Comparison of ENCODE assay signal across 14 mouse cellular contexts in the genomic region with DNA sequence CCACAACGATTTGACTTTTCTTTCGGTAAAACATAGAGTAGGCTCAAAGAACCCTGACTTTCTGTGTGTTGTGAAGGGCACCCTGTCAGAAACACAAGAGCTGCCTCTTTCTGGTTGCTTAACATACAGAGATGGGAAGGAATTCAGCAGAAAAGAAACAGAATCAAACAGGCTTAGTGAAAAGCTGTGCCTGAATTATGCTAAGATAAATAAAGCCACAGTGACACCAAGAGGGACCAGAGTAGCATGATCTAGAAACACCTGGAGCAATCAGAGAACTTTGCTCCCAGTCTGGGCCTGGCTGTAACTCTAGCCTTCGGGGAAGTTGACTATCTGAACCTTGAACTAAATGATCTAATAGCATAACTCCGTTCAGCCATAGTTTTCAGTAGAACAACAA.
DNase-seq lines count a peak whose midpoint lies in the region; ATAC-seq and TF ChIP-seq lines count a peak whose summit lies in the region.
"Had no signal": no experiment of that assay in that cellular context is flagged by ENCODE, and none has a peak within 500 bp of the region (broad histone marks: within the 10 kb centered on the region; RNA-seq: fewer than 3 reads in every experiment).

No protein-coding gene starts in this region.

- peak; percentile 70 for TF ChIP-seq CTCF in layer of hippocampus, adult 2 months (conservative IDR thresholded peaks at IDR 0.05)

- H3K27ac ChIP-seq in layer of hippocampus, adult 2 months, result no peak overlapping the region
- no peak overlapping the region for H3K27ac ChIP-seq in embryonic facial prominence, embryonic 10.5 days (replicated peaks)
- H3K27ac ChIP-seq: liver, embryonic 13.5 days; midbrain, embryonic 13.5 days had no signal

- WGBS in embryonic facial prominence, embryonic 10.5 days, result 59% methylated on average over 4 of the region's 4 CpGs

- H3K27me3 ChIP-seq in embryonic facial prominence, embryonic 10.5 days (replicated peaks; ENCODE audit: low read depth, poor library complexity, severe bottlenecking), result peaks cover 45% of the 10 kb centered on the region

- no peak overlapping the region for H3K4me3 ChIP-seq in layer of hippocampus, adult 2 months
- H3K4me3 ChIP-seq in embryonic facial prominence, embryonic 10.5 days, result 0 out of 2 replicates have a peak overlapping the region, but pooled peaks have one; percentile 9
- H3K4me3 ChIP-seq: erythroblast, embryonic 14.5 days; liver, embryonic 13.5 days; midbrain, embryonic 13.5 days had no signal

- H3K9me3 ChIP-seq in embryonic facial prominence, embryonic 10.5 days, result no peaks in the 10 kb centered on the region
- H3K9me3 ChIP-seq: liver, embryonic 13.5 days; midbrain, embryonic 13.5 days had no signal

- H3K36me3 ChIP-seq in embryonic facial prominence, embryonic 10.5 days (replicated peaks), result no peaks in the 10 kb centered on the region
- H3K36me3 ChIP-seq: liver, embryonic 13.5 days; midbrain, embryonic 13.5 days had no signal

- no peak for ATAC-seq in activated CD4-positive, CD25-positive, alpha-beta regulatory T cell, adult 4 months
- ATAC-seq: midbrain, embryonic 13.5 days had no signal

- peak; percentile 9 to 19 for DNase-seq in adrenal gland, postnatal 36 days
- no peak for DNase-seq in adrenal gland, adult 2 months
- no peak for DNase-seq in layer of hippocampus, adult 2 months (ENCODE audit: low spot score in 2 of 2)
- DNase-seq in layer of hippocampus, adult 11-12 months (ENCODE audit: low spot score), result no peak
- no peak for DNase-seq in embryonic facial prominence, embryonic 10.5 days (ENCODE audit: low spot score)
- DNase-seq in naive thymus-derived CD4-positive, alpha-beta T cell, adult 2 months (ENCODE audit: low read depth), result peak; percentile 38
- no peak for DNase-seq in left cerebral cortex, adult 11 months (ENCODE audit: low spot score)
- DNase-seq: cerebellum, adult 11 months; gastrocnemius, postnatal 10 days; heart, postnatal 14 days; liver, embryonic 13.5 days had no signal

- peaks cover 40% of the 10 kb centered on the region for H3K4me1 ChIP-seq in embryonic facial prominence, embryonic 10.5 days

Comparison
In these comparisons a context has a peak if more than half of its experiments do, and no peak if none do; other contexts are left out.
1. DNase-seq: peak in adrenal gland, postnatal 36 days (2 of 2) and naive thymus-derived CD4-positive, alpha-beta T cell, adult 2 months (single experiment); none in adrenal gland, adult 2 months (single experiment), layer of hippocampus, adult 2 months (0 of 2), layer of hippocampus, adult 11-12 months (single experiment), embryonic facial prominence, embryonic 10.5 days (single experiment) and left cerebral cortex, adult 11 months (single experiment).